Mouse (Mus musculus) heart, embryonic 12.5 days (tissue): ENCODE measurements around the gene Grin2b. TPM values are rescaled to one million over a fixed set of nuclear protein-coding genes. Genes with fewer than 3 reads are reported as not detected.
"Not testable (repeated sequence)": the region's sequence is repeated elsewhere in the genome, so short reads cannot be mapped to it uniquely, and the experiment has no call there.

Experiments
- ATAC-seq: fragments of 200-750 bp; cut with Nextera tagmentation; 2 replicates; pipeline ENCODE4 v1.8.0; 2017; ENCODE audit warnings: moderate TSS enrichment, moderate library complexity; ENCODE audit not compliant: insufficient number of reproducible peaks, low FRiP score
- H3K27ac ChIP-seq: fragments of 300-500 bp; sonication (generic); 2 replicates; pipeline ENCODE4 v1.5.1; 2016; ENCODE audit warnings: mild to moderate bottlenecking, moderate library complexity; ENCODE audit not compliant: poor library complexity, severe bottlenecking
- H3K27me3 ChIP-seq: fragments of 300-500 bp; sonication (generic); replicated peaks from 2 replicates; pipeline ENCODE4 v1.6.1; 2016; ENCODE audit warnings: mild to moderate bottlenecking, moderate library complexity
- H3K36me3 ChIP-seq: fragments of 300-500 bp; sonication (generic); 2 replicates; pipeline ENCODE4 v1.6.1; 2016; ENCODE audit warnings: mild to moderate bottlenecking, moderate library complexity
- H3K4me1 ChIP-seq: fragments of 300-500 bp; sonication (generic); replicated peaks from 2 replicates; pipeline ENCODE4 v1.6.1; 2016; ENCODE audit warnings: mild to moderate bottlenecking
- H3K4me2 ChIP-seq: fragments of 300-500 bp; sonication (generic); 2 replicates; pipeline ENCODE4 v1.6.1; 2016; ENCODE audit warnings: mild to moderate bottlenecking, moderate library complexity
- H3K4me3 ChIP-seq: fragments of 300-500 bp; sonication (generic); 2 replicates; pipeline ENCODE4 v1.5.1; 2016; ENCODE audit warnings: mild to moderate bottlenecking
- H3K9ac ChIP-seq: fragments of 300-500 bp; sonication (generic); 2 replicates; pipeline ENCODE4 v1.6.1; 2016; ENCODE audit warnings: mild to moderate bottlenecking, moderate library complexity
- H3K9me3 ChIP-seq: fragments of 300-500 bp; sonication (generic); replicated peaks from 2 replicates; pipeline ENCODE4 v1.6.1; 2016; ENCODE audit warnings: mild to moderate bottlenecking, moderate library complexity
- WGBS: fragments of 180-500 bp; shearing (Covaris S2); methylation state at CpG from one replicate; pipeline ENCODE4 v1.1.7; 2016; 5-methylcytosine and 5-hydroxymethylcytosine counted together
- polyA plus RNA-seq: library from polyadenylated mRNA; unstranded; fragments of >200 nt; fragmentation: Nextera tagmentation; extraction: Ambion mirVana; gene quantifications from 2 replicates; pipeline ENCODE4 v1.2.1, GENCODE M21; 2016

Grin2b gene
- polyA plus RNA-seq, 1 experiment from 2014 or later: 0.20 TPM

DNA sequence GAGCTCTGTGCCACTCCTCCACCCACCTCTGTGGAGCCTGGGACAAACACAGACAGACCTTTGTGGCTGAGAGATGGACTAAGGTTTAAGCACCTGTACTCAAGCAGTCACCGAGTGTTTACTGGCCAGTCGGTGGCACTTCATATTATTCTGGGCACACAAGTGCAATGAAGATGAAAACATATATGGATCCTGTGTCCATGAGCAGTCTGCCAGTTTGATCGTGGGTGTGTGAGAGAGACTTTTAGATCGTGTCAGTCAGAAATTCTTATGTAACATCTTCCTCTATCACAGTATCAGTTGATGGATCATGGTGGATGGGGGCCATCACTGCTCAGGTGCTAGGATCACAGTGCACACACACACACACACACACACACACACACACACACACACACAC is 337.0 kb downstream of the Grin2b start:
- 86% methylated on average over 4 of the region's 4 CpGs for WGBS
- Histone ChIP-seq H3K27me3 (no peaks in the 10 kb centered on the region), H3K9me3 (no peaks in the 10 kb centered on the region), H3K27ac (no peak overlapping the region), H3K4me1 (no peaks in the 10 kb centered on the region), H3K4me3 (no peak overlapping the region), H3K9ac (no peak overlapping the region), H3K36me3 (no peaks in the 10 kb centered on the region), H3K4me2 (no peak overlapping the region)
- ATAC-seq: no peak

DNA sequence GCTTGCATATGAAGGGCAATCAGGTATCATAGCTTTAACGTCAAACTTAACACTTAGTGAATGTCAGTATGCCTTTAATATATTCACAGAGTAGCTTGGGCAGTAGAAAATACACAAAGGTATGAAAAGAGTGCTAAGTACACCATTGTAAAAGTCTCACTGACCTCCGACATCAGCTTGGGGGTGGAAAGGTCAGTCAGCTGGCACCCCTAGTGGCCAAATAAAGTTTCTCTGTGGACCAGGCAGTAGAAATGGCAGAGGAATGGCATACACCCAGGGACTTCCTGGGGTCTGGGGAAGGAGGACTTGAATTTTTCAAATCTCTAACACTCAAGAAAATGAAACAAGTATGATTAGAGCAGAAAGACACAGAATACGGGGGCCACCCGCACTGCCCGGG is 339.8 kb downstream of the Grin2b start:
- no peak overlapping the region for H3K4me2 ChIP-seq
- no peaks in the 10 kb centered on the region for H3K9me3 ChIP-seq
- H3K36me3 ChIP-seq: no peaks in the 10 kb centered on the region
- no peaks in the 10 kb centered on the region for H3K27me3 ChIP-seq
- H3K27ac ChIP-seq: no peak overlapping the region
- no peak overlapping the region for H3K9ac ChIP-seq
- ATAC-seq: no peak
- H3K4me3 ChIP-seq: no peak overlapping the region
- H3K4me1 ChIP-seq: no peaks in the 10 kb centered on the region
- 62% methylated on average over 5 of the region's 5 CpGs for WGBS

GRCm38 (mm10) chr6:135832041-135832440 is 341.3 kb downstream of the Grin2b start:
- WGBS: 79% methylated on average over 3 of the region's 3 CpGs
- Histone ChIP-seq H3K9ac (no peak overlapping the region), H3K4me3 (no peak overlapping the region), H3K27ac (no peak overlapping the region), H3K9me3 (no peaks in the 10 kb centered on the region), H3K27me3 (no peaks in the 10 kb centered on the region), H3K4me1 (no peaks in the 10 kb centered on the region), H3K36me3 (no peaks in the 10 kb centered on the region), H3K4me2 (no peak overlapping the region)
- ATAC-seq: no peak

DNA sequence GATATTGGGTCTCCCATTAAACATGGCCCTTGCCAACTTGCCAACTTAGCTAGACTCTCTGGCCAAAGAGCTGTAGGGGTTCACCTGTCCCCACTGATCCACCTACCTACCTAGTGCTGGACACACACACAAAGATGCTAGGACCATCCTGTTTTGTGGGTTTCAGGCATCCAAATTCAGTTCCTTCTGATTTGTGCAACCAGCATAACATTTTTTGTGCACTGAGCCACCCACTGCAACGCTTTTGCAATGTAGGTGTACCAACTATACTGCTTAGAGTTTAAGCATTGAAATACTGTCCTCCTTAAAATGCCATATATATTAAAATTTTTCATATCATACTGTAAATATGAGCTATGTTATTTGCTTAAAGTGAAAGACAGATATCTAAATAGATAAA is 342.3 kb downstream of the Grin2b start:
- Histone ChIP-seq H3K4me1 (no peaks in the 10 kb centered on the region), H3K4me2 (no peak overlapping the region), H3K27ac (no peak overlapping the region), H3K36me3 (no peaks in the 10 kb centered on the region), H3K9ac (no peak overlapping the region), H3K9me3 (no peaks in the 10 kb centered on the region), H3K27me3 (no peaks in the 10 kb centered on the region), H3K4me3 (no peak overlapping the region)
- WGBS: 81% methylated on average over 1 of the region's 1 CpGs
- ATAC-seq: no peak

GRCm38 (mm10) chr6:135829458-135829857 is 343.9 kb downstream of the Grin2b start:
- no peak overlapping the region for H3K27ac ChIP-seq
- no peaks in the 10 kb centered on the region for H3K27me3 ChIP-seq
- H3K36me3 ChIP-seq: no peaks in the 10 kb centered on the region
- no peaks in the 10 kb centered on the region for H3K4me1 ChIP-seq
- 85% methylated on average over 7 of the region's 7 CpGs for WGBS
- no peak for ATAC-seq
- no peak overlapping the region for H3K4me3 ChIP-seq
- no peak overlapping the region for H3K4me2 ChIP-seq
- no peak overlapping the region for H3K9ac ChIP-seq
- H3K9me3 ChIP-seq: no peaks in the 10 kb centered on the region

- Histone ChIP-seq H3K4me1 (no peaks in the 10 kb centered on the region), H3K9ac (no peak overlapping the region), H3K27ac (no peak overlapping the region), H3K36me3 (no peaks in the 10 kb centered on the region), H3K4me2 (no peak overlapping the region), H3K27me3 (no peaks in the 10 kb centered on the region), H3K4me3 (no peak overlapping the region), H3K9me3 (no peaks in the 10 kb centered on the region)
- 55% methylated on average over 4 of the region's 4 CpGs for WGBS
- ATAC-seq: no peak
Measured at GRCm38 (mm10) chr6:135828976-135829375, 344.3 kb downstream of the Grin2b start.

DNA sequence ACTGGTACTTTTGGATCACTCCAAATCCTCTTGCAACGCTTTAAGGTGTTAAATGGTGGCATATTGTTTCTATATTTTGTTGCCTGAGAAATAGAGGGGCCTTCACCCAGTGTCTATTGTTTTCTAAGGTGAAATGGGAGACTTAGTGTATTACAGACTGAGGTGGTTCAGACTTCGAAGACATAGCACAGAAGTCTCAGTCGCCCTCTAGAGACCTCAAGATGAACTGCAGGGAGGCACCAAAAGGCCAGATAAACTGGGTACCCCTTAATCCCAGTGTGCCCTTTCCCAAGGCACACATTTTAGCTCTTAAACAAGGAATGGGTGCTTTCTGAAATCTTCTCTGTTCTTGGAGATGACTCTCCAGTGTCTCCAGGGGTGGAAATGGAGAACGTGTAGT is 345.4 kb downstream of the Grin2b start:
- Histone ChIP-seq H3K36me3 (no peaks in the 10 kb centered on the region), H3K27ac (no peak overlapping the region), H3K9me3 (no peaks in the 10 kb centered on the region), H3K27me3 (no peaks in the 10 kb centered on the region), H3K4me3 (no peak overlapping the region), H3K9ac (no peak overlapping the region), H3K4me2 (no peak overlapping the region), H3K4me1 (no peaks in the 10 kb centered on the region)
- WGBS: 16% methylated on average over 4 of the region's 4 CpGs
- no peak for ATAC-seq

- H3K27me3 ChIP-seq: no peaks in the 10 kb centered on the region
- 78% methylated on average over 3 of the region's 3 CpGs for WGBS
- no peak overlapping the region for H3K4me2 ChIP-seq
- no peaks in the 10 kb centered on the region for H3K9me3 ChIP-seq
- H3K9ac ChIP-seq: no peak overlapping the region
- no peaks in the 10 kb centered on the region for H3K36me3 ChIP-seq
- no peak overlapping the region for H3K4me3 ChIP-seq
- ATAC-seq: no peak
- H3K4me1 ChIP-seq: no peaks in the 10 kb centered on the region
- H3K27ac ChIP-seq: no peak overlapping the region
Measured at GRCm38 (mm10) chr6:135827317-135827716, 346.0 kb downstream of the Grin2b start.

- not testable (repeated sequence) for H3K4me2 ChIP-seq, ATAC-seq, H3K27me3 ChIP-seq, H3K4me1 ChIP-seq, H3K9ac ChIP-seq, H3K4me3 ChIP-seq, H3K9me3 ChIP-seq, H3K27ac ChIP-seq, H3K36me3 ChIP-seq
- WGBS: 92% methylated on average over 7 of the region's 7 CpGs
Measured at GRCm38 (mm10) chr6:135826776-135827175, 346.5 kb downstream of the Grin2b start.

- no peak for ATAC-seq
- no peak overlapping the region for H3K27ac ChIP-seq
- H3K9me3 ChIP-seq: no peaks in the 10 kb centered on the region
- H3K36me3 ChIP-seq: no peaks in the 10 kb centered on the region
- WGBS: 90% methylated on average over 2 of the region's 2 CpGs
- H3K4me1 ChIP-seq: no peaks in the 10 kb centered on the region
- no peak overlapping the region for H3K9ac ChIP-seq
- H3K4me2 ChIP-seq: no peak overlapping the region
- H3K27me3 ChIP-seq: no peaks in the 10 kb centered on the region
- H3K4me3 ChIP-seq: no peak overlapping the region
Measured at GRCm38 (mm10) chr6:135817391-135817790, 355.9 kb downstream of the Grin2b start.

DNA sequence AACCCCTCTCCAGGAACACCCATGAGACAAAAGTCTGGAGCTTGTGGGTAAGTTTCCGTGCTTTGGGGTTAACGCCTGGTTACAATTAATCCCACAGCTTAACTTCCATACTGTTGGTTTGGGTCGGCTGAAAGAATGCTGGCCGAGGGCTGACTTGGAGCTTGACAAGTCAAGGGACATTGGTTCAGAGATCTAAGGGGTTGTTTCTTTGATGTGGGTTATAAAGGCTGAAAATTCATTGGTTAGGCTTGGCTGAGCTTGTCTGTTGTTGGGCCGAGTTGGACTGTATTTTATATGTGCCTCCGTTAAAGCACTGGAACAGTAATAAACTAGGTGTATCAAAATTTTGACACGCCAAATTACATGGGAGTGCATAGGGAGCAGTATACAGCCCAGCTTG is 359.6 kb downstream of the Grin2b start:
- H3K27ac ChIP-seq: no peak overlapping the region
- no peaks in the 10 kb centered on the region for H3K9me3 ChIP-seq
- H3K36me3 ChIP-seq: no peaks in the 10 kb centered on the region
- H3K27me3 ChIP-seq: no peaks in the 10 kb centered on the region
- 78% methylated on average over 7 of the region's 7 CpGs for WGBS
- no peak overlapping the region for H3K4me2 ChIP-seq
- no peak for ATAC-seq
- H3K4me1 ChIP-seq: no peaks in the 10 kb centered on the region
- no peak overlapping the region for H3K4me3 ChIP-seq
- H3K9ac ChIP-seq: no peak overlapping the region

DNA sequence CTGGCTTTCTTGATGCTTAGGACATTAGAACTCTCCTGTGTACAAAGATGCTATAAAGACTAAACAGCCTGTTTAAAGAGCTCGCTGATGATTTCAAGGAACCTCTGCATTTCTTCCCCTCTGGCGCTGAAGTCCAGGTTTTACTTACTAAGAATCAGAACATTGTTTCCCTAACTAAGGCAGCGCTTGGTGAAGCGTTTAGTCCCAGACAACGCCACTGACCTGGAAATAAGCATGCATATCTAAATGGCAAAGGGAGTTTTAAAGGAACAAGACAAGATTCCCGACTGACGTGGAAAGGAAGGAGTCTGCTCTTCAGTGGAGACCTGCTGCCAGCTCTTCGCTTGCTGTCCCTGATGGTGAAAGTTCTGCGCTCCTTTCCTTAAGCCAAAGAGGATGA is 367.9 kb downstream of the Grin2b start:
- Histone ChIP-seq H3K9ac (no peak overlapping the region), H3K9me3 (no peaks in the 10 kb centered on the region), H3K4me3 (no peak overlapping the region), H3K27ac (no peak overlapping the region), H3K4me1 (no peaks in the 10 kb centered on the region), H3K27me3 (no peaks in the 10 kb centered on the region), H3K4me2 (no peak overlapping the region), H3K36me3 (no peaks in the 10 kb centered on the region)
- no peak for ATAC-seq
- WGBS: 83% methylated on average over 9 of the region's 9 CpGs
